Mouse (Mus musculus): ENCODE results near the gene Xpo5.

Gene Xpo5

DNA sequence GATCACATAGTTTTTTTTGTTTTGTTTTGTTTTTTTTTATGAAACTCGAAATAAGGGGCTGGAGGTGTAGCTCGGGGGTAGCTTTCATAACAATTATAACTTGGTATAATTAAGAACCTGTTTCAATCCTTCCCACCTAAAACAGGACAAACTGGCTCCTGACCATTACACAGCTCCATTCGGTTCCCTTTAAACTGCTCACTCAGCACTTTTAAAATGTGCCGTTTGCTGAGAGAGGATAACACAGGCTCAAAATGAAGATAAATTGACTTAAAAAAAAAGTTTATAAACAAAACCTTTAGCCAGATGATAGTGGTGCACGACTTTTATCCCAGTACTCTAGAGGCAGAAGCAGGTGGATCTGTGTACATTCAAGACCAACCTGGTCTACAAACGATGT is 82.8 kb downstream of the Xpo5 start:
- no peak for DNase-seq (ENCODE audit: low spot score)

DNA sequence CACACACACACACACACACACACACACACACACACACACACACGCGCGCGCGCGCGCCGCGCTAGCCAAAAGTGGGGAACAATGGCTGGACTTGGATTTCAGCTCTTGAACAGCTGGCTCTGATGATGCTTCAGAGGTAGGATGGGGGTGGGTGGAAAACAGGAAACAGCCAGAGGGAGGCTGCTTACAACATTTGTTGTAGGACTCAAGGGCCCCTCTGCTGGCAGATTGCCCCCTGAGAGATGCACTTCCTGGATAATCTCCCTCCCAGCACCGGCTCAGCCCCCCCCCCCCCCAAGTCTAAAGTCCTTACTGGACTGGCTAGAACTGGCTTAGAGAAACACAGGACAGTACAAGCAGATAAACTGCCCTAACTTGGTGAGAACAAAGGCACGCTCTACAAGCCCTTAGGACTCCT is 85.1 kb downstream of the Xpo5 start:
- DNase-seq (ENCODE audit: low spot score) = no peak

Measured in ovary, postnatal 10 days (tissue).